Mouse (Mus musculus): ENCODE measurements around the gene Acad11. TPM values are rescaled to one million over a fixed set of nuclear protein-coding genes. Genes with fewer than 3 reads are reported as not detected.

The Acad11 gene
- total and polyA plus RNA-seq, 2 experiments from 2014 or later, result 17.4 to 58.5 TPM

- H3K4me3 ChIP-seq (ENCODE audit: low read depth, low read length), result no peak overlapping the region
- DNase-seq (ENCODE audit: low spot score) (no peak), ATAC-seq (ENCODE audit: insufficient read depth, low read depth) (no peak)
- H3K36me3 ChIP-seq (replicated peaks; ENCODE audit: control insufficient read depth, insufficient read depth, low read length), result peaks cover 81% of the 10 kb centered on the region
- H3K9ac ChIP-seq (replicated peaks; ENCODE audit: low read depth, low read length), result no peak overlapping the region
- H3K4me2 ChIP-seq (ENCODE audit: low read depth, low read length), result no peak overlapping the region
- 90% methylated on average over 6 of the region's 6 CpGs for WGBS
- no peaks in the 10 kb centered on the region for H3K9me3 ChIP-seq (replicated peaks; ENCODE audit: control insufficient read depth, low read length)
- H3K4me1 ChIP-seq (ENCODE audit: control insufficient read depth, insufficient read depth), result no peaks in the 10 kb centered on the region
- TF ChIP-seq CTCF (IDR thresholded peaks at IDR 0.05; ENCODE audit: low read depth) (no peak), EP300 (IDR thresholded peaks at IDR 0.05; ENCODE audit: low read depth) (no peak)
- no peak overlapping the region for H3K27ac ChIP-seq (ENCODE audit: low read depth)
- no peaks in the 10 kb centered on the region for H3K27me3 ChIP-seq (ENCODE audit: control insufficient read depth, insufficient read depth, low read length)
Measured at GRCm38 (mm10) chr9:104171651-104172050, 108.5 kb downstream of the Acad11 start.

- Histone ChIP-seq H3K36me3 (replicated peaks; ENCODE audit: control insufficient read depth, insufficient read depth, low read length) (peaks cover 81% of the 10 kb centered on the region), H3K9ac (replicated peaks; ENCODE audit: low read depth, low read length) (no peak overlapping the region), H3K27ac (ENCODE audit: low read depth) (no peak overlapping the region), H3K4me1 (ENCODE audit: control insufficient read depth, insufficient read depth) (no peaks in the 10 kb centered on the region), H3K9me3 (replicated peaks; ENCODE audit: control insufficient read depth, low read length) (no peaks in the 10 kb centered on the region), H3K27me3 (ENCODE audit: control insufficient read depth, insufficient read depth, low read length) (no peaks in the 10 kb centered on the region), H3K4me3 (ENCODE audit: low read depth, low read length) (no peak overlapping the region), H3K4me2 (ENCODE audit: low read depth, low read length) (no peak overlapping the region)
- ATAC-seq (ENCODE audit: insufficient read depth, low read depth) (no peak), DNase-seq (ENCODE audit: low spot score) (no peak)
- 90% methylated on average over 6 of the region's 6 CpGs for WGBS
- TF ChIP-seq CTCF (IDR thresholded peaks at IDR 0.05; ENCODE audit: low read depth) (no peak), EP300 (IDR thresholded peaks at IDR 0.05; ENCODE audit: low read depth) (no peak)
Measured at GRCm38 (mm10) chr9:104172342-104172741, 109.2 kb downstream of the Acad11 start.

Other genes with a start within 250 kb of the Acad11 start
- 7.7 and 9.8 TPM in 2 replicates for gene Nphp3, start 60.8 kb upstream of the Acad11 start, total RNA-seq (2014; rRNA removed; ENCODE audit: low replicate concordance)
- gene Nphp3, start 60.8 kb upstream of the Acad11 start, polyA plus RNA-seq (2015; fragmentation: Nextera tagmentation; extraction: Ambion mirVana), result 1.7 and 2.0 TPM in 2 replicates
- not detected in 2 replicates for gene Gm28305, start 22.7 kb upstream of the Acad11 start, total RNA-seq (2014; rRNA removed; ENCODE audit: low replicate concordance)
- not detected in 2 replicates for gene Gm28305, start 22.7 kb upstream of the Acad11 start, polyA plus RNA-seq (2015; fragmentation: Nextera tagmentation; extraction: Ambion mirVana)
- 25.3 and 32.0 TPM in 2 replicates for gene Uba5, start 243 bp upstream of the Acad11 start, total RNA-seq (2014; rRNA removed; ENCODE audit: low replicate concordance)
- gene Uba5, start 243 bp upstream of the Acad11 start, polyA plus RNA-seq (2015; fragmentation: Nextera tagmentation; extraction: Ambion mirVana), result 27.7 and 28.3 TPM in 2 replicates
- gene Ackr4, start 63.6 kb downstream of the Acad11 start, total RNA-seq (2014; rRNA removed; ENCODE audit: low replicate concordance), result 18.1 and 18.8 TPM in 2 replicates
- gene Ackr4, start 63.6 kb downstream of the Acad11 start, polyA plus RNA-seq (2015; fragmentation: Nextera tagmentation; extraction: Ambion mirVana), result 6.4 and 6.7 TPM in 2 replicates
- 27.3 and 40.2 TPM in 2 replicates for gene Dnajc13, start 199.6 kb downstream of the Acad11 start, total RNA-seq (2014; rRNA removed; ENCODE audit: low replicate concordance)
- gene Dnajc13, start 199.6 kb downstream of the Acad11 start, polyA plus RNA-seq (2015; fragmentation: Nextera tagmentation; extraction: Ambion mirVana), result 7.5 and 8.5 TPM in 2 replicates